Mouse (Mus musculus) cerebellum, adult 18-20 months (tissue): Measurements from ENCODE around the gene Dand5.
"Not testable (repeated sequence)": the region's sequence is repeated elsewhere in the genome, so short reads cannot be mapped to it uniquely, and the experiment has no call there.

Experiments used
- DNase-seq, 2 experiments: peaks; one replicate each; pipeline ENCODE4 v3.0.0; 2021

Dand5 gene

GRCm38 (mm10) chr8:84834002-84834865 is 11.6 kb upstream of the Dand5 start:
- peak in 1 of 2 experiments; percentile 33 for DNase-seq

- DNase-seq = no peak
These were observed 10.4 kb upstream of the Dand5 start for GRCm38 (mm10) chr8:84832759-84833742.

- DNase-seq = peak; percentile 82 to 90
These were observed 9.6 kb upstream of the Dand5 start for GRCm38 (mm10) chr8:84832034-84832717.

- peak in 1 of 2 experiments; percentile 52 for DNase-seq
These were observed 8.9 kb upstream of the Dand5 start, which contains the start of gene Gadd45gip1 for GRCm38 (mm10) chr8:84831490-84831889. TSS of gene Gadd45gip1 (plus strand) at chr8:84831522.

- not testable (repeated sequence) for DNase-seq
These were observed 3.9 kb upstream of the Dand5 start for GRCm38 (mm10) chr8:84826518-84826917.

GRCm38 (mm10) chr8:84825636-84826035 is 3.0 kb upstream of the Dand5 start:
- no peak for DNase-seq

GRCm38 (mm10) chr8:84823653-84824052 is 1.0 kb upstream of the Dand5 start:
- peak; percentile 78 to 83 for DNase-seq

- DNase-seq = peak in 1 of 2 experiments; percentile 26
These were observed 6.5 kb downstream of the Dand5 start for GRCm38 (mm10) chr8:84816117-84816516.

- DNase-seq = peak; percentile 94 to 99
These were observed 7.1 kb downstream of the Dand5 start for GRCm38 (mm10) chr8:84815547-84815946.

GRCm38 (mm10) chr8:84814555-84815441 is 7.8 kb downstream of the Dand5 start:
- DNase-seq = peak; percentile 58 to 59

GRCm38 (mm10) chr8:84814240-84814554 is 8.4 kb downstream of the Dand5 start:
- peak in 1 of 2 experiments; percentile 22 for DNase-seq

GRCm38 (mm10) chr8:84813830-84814229 is 8.8 kb downstream of the Dand5 start:
- no peak for DNase-seq

- peak; percentile 86 to 93 for DNase-seq
These were observed 9.6 kb downstream of the Dand5 start for GRCm38 (mm10) chr8:84813059-84813458.

- DNase-seq = peak in 1 of 2 experiments; percentile 17
These were observed 11.3 kb downstream of the Dand5 start for GRCm38 (mm10) chr8:84811303-84811702.

- peak; percentile 91 to 99 for DNase-seq
These were observed 11.7 kb downstream of the Dand5 start for GRCm38 (mm10) chr8:84810896-84811295.

GRCm38 (mm10) chr8:84809941-84810280 is 12.7 kb downstream of the Dand5 start:
- DNase-seq = no peak

GRCm38 (mm10) chr8:84809109-84809940 is 13.3 kb downstream of the Dand5 start:
- DNase-seq = no peak

- no peak for DNase-seq
These were observed 16.6 kb downstream of the Dand5 start for GRCm38 (mm10) chr8:84806031-84806430.

GRCm38 (mm10) chr8:84799999-84800831 is 22.4 kb downstream of the Dand5 start, which contains the start of gene Nfix:
TSS of gene Nfix (minus strand) at chr8:84800344.
- peak; percentile 64 to 81 for DNase-seq
